Mouse (Mus musculus) adrenal gland, postnatal 25 days (tissue): Measurements from ENCODE around the gene Smo. TPM values are rescaled to one million over a fixed set of nuclear protein-coding genes. Genes with fewer than 3 reads are reported as not detected.
A peak's percentile ranks its signal among the peaks of the same experiment; 100 is the strongest.

ENCODE experiments used
- DNase-seq: peaks from one replicate; pipeline ENCODE4 v3.0.0; 2021; ENCODE audit warnings: mixed read lengths
- total RNA-seq: library from RNA; stranded (reverse); gene quantifications from 2 replicates; pipeline ENCODE4 v1.2.3, GENCODE M21; 2021

Gene Smo
- total RNA-seq, 1 experiment from 2014 or later = 51.2 TPM

GRCm38 (mm10) chr6:29775609-29776008 is 40.3 kb downstream of the Smo start:
- DNase-seq = peak; percentile 26

GRCm38 (mm10) chr6:29776542-29777237 is 41.4 kb downstream of the Smo start:
- DNase-seq = no peak

- DNase-seq = no peak
Observed at GRCm38 (mm10) chr6:29777238-29777555, 41.9 kb downstream of the Smo start.

- no peak for DNase-seq
Observed at GRCm38 (mm10) chr6:29780082-29780481, 44.8 kb downstream of the Smo start.

GRCm38 (mm10) chr6:29780571-29780970 is 45.3 kb downstream of the Smo start:
- no peak for DNase-seq

GRCm38 (mm10) chr6:29782239-29782638 is 46.9 kb downstream of the Smo start:
- no peak for DNase-seq

- DNase-seq = no peak
Observed at GRCm38 (mm10) chr6:29783960-29784359, 48.7 kb downstream of the Smo start.

- no peak for DNase-seq
Observed at GRCm38 (mm10) chr6:29784413-29785021, 49.2 kb downstream of the Smo start.

GRCm38 (mm10) chr6:29785759-29786158 is 50.5 kb downstream of the Smo start:
- no peak for DNase-seq

- no peak for DNase-seq
Observed at GRCm38 (mm10) chr6:29788779-29789350, 53.6 kb downstream of the Smo start.

- no peak for DNase-seq
Observed at GRCm38 (mm10) chr6:29790014-29790698, 54.9 kb downstream of the Smo start.

- no peak for DNase-seq
Observed at GRCm38 (mm10) chr6:29793520-29793919, 58.2 kb downstream of the Smo start.

GRCm38 (mm10) chr6:29794582-29794981 is 59.3 kb downstream of the Smo start:
- DNase-seq = no peak

GRCm38 (mm10) chr6:29802979-29803378 is 67.7 kb downstream of the Smo start:
- no peak for DNase-seq

- DNase-seq = no peak
Observed at GRCm38 (mm10) chr6:29804006-29804405, 68.7 kb downstream of the Smo start.

GRCm38 (mm10) chr6:29805381-29805780 is 70.1 kb downstream of the Smo start:
- no peak for DNase-seq

Other genes starting within 250 kb of the Smo start
- gene Kcp, start 227.6 kb upstream of the Smo start, total RNA-seq = 2.6 and 3.1 TPM in 2 replicates
- gene Irf5, start 208.9 kb upstream of the Smo start, total RNA-seq = 2.6 and 4.6 TPM in 2 replicates
- 60.6 and 60.9 TPM in 2 replicates for gene Tnpo3, start 125.6 kb upstream of the Smo start, total RNA-seq
- 1.2 and 1.3 TPM in 2 replicates for gene Tspan33, start 41.3 kb upstream of the Smo start, total RNA-seq
- gene Ahcyl2, start 32.5 kb downstream of the Smo start, total RNA-seq = 137 and 156 TPM in 2 replicates
- 1.00 and 1.2 TPM in 2 replicates for gene Strip2, start 181.5 kb downstream of the Smo start, total RNA-seq